Mouse (Mus musculus) cerebellum, postnatal 36 days (tissue): ENCODE data around the gene Zfr.

Experiments used
- DNase-seq, 2 experiments: peaks; one replicate each; pipeline ENCODE4 v3.0.0; 2021 to 2022; ENCODE audit warnings: mixed read lengths in 2 of 2

Gene Zfr

GRCm38 (mm10) chr15:12117242-12118092, at the start of gene Zfr:
Gene Zfr, plus strand, starts transcription at chr15:12117831.
- DNase-seq, result peak; percentile 91 to 92

GRCm38 (mm10) chr15:12067971-12068370, 49.7 kb upstream of the Zfr start:
- DNase-seq, result no peak

- DNase-seq, result no peak
These were observed 49.0 kb upstream of the Zfr start for GRCm38 (mm10) chr15:12068395-12069218.

GRCm38 (mm10) chr15:12072709-12073336, 44.8 kb upstream of the Zfr start:
- DNase-seq, result no peak

- no peak for DNase-seq
These were observed 43.2 kb upstream of the Zfr start for GRCm38 (mm10) chr15:12074426-12074825.

GRCm38 (mm10) chr15:12082344-12082743, 35.3 kb upstream of the Zfr start:
- no peak for DNase-seq

- no peak for DNase-seq
These were observed 33.5 kb upstream of the Zfr start for GRCm38 (mm10) chr15:12084164-12084563.

GRCm38 (mm10) chr15:12084859-12085258, 32.8 kb upstream of the Zfr start:
- peak; percentile 19 to 46 for DNase-seq

- DNase-seq, result no peak
These were observed 30.0 kb upstream of the Zfr start for GRCm38 (mm10) chr15:12087634-12088033.

GRCm38 (mm10) chr15:12088091-12088490, 29.5 kb upstream of the Zfr start:
- no peak for DNase-seq

- DNase-seq, result no peak
These were observed 27.5 kb upstream of the Zfr start for GRCm38 (mm10) chr15:12090087-12090486.

GRCm38 (mm10) chr15:12090981-12091669, 26.5 kb upstream of the Zfr start:
- no peak for DNase-seq

- peak; percentile 35 to 50 for DNase-seq
These were observed 25.7 kb upstream of the Zfr start for GRCm38 (mm10) chr15:12091781-12092458.

- no peak for DNase-seq
These were observed 24.3 kb upstream of the Zfr start for GRCm38 (mm10) chr15:12093026-12093960.

GRCm38 (mm10) chr15:12093961-12094566, 23.6 kb upstream of the Zfr start:
- DNase-seq, result no peak

GRCm38 (mm10) chr15:12096447-12096846, 21.2 kb upstream of the Zfr start:
- DNase-seq, result no peak

GRCm38 (mm10) chr15:12097344-12097743, 20.3 kb upstream of the Zfr start:
- DNase-seq, result no peak

- no peak for DNase-seq
These were observed 16.7 kb upstream of the Zfr start for GRCm38 (mm10) chr15:12100912-12101311.

GRCm38 (mm10) chr15:12103763-12104162, 13.9 kb upstream of the Zfr start:
- no peak for DNase-seq

GRCm38 (mm10) chr15:12104827-12105226, 12.8 kb upstream of the Zfr start:
- DNase-seq, result no peak
